Mouse (Mus musculus) adrenal gland (tissue): ENCODE measurements around the gene Gm49405.
"Not testable (repeated sequence)": the region's sequence is repeated elsewhere in the genome, so short reads cannot be mapped to it uniquely, and the experiment has no call there.

Source experiments
- intact Hi-C: fragments of 180-260 bp; cut with DNase I; formaldehyde crosslinking; loops from one replicate; pipeline ENCODE4 v1.15.1; 2025
- long read RNA-seq, 2 experiments: library from polyadenylated mRNA; unstranded; transcript quantifications; one replicate each; pipeline ENCODE4 v2.0.0; 2020; ENCODE audit warnings: borderline replicate concordance in 1 of 2; ENCODE audit not compliant: insufficient replicate concordance in 1 of 2

Gm49405 gene
- long read RNA-seq, experiment 1, partial matches to known transcripts, result 0 of 1 reads
- long read RNA-seq, experiment 1, other reads (novel, unspliced or antisense), result 1 of 1 reads
- long read RNA-seq, experiment 2, partial matches to known transcripts, result 0 of 1 reads
- long read RNA-seq, experiment 2, other reads (novel, unspliced or antisense), result 1 of 1 reads

DNA sequence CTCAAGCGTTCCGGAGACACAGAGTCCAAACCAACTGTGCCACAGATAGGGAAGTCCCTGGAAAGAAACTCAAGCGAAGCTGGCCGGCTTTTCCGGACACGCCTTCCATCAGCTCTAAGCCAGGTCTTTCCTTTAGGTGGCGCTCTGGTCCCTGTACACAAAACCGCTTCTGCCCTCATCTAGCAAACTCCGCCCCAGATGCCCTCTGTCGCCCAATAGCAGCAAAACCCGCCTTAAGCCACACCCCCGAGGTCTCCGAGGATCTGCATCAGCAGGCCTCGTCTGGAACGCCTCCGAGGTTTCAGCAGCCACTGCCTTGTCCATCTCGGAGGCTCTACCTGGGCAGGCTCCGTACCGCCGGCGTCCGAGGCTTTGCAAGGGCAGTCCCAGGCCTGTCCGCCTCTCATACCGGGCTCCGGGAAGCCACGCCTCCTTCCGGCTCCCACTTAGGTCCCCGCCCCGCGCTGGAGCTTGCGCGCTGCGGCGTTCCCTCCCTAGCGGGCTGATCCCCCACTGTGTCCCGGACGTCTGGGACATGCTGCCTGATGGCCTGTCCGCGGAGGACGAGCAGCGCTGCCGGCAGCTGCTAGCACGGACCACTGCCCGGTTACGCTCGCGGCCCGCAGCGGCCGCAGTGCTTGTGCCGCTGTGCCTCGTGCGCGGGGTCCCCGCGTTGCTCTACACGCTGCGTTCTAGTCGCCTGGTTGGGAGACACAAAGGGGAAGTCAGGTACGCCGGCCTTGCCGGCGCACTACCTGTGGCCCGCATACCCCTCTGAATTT is at the start of gene Gm49405, which contains the start of gene Nudt8:
Gene Gm49405, plus strand, starts transcription at position 508 of the 782 bp plus-strand sequence.
Gene Nudt8, plus strand, starts transcription at position 462 of the 782 bp plus-strand sequence.
- intact Hi-C loops, result no loop called here

DNA sequence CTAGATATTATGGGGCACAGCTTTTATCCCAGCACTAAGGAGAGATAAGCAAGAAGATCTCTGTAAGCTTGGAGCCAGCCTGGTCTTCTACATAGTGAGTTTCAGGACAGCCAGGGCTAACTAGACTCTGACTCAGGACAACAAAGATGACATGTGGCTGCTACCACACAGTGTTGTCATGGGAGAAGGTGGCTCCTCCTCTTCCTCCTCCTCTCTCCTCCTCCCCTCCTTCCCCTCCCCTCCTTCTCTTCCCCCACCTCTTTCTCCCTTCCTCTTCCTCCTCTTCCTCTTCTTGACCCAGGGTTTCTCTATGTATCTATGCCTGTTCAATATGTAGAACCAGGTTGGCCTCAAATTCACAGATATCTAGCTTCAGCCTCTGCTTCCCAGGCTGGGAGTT is 49.0 kb upstream of the Gm49405 start:
- intact Hi-C loops, result no loop called here

DNA sequence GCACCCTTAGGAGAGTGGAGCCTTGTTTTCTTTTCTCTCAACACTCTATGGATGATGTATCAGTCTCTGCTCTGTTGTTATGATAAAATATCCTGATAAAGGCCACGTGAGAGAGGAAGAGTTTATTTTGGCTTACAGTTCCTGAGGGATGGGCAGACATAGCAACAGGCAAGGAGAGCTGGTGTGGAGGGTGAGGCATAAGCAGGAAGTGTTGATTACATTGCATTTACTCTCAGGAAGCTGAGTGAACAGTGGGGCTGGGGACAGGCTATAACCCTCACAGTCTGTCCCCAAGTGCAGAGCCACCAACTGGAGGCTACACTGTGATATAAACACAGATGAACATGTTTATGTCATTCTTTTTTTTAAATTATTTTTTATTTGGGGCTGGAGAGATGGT is 48.3 kb upstream of the Gm49405 start:
- intact Hi-C loops, result no loop called here

DNA sequence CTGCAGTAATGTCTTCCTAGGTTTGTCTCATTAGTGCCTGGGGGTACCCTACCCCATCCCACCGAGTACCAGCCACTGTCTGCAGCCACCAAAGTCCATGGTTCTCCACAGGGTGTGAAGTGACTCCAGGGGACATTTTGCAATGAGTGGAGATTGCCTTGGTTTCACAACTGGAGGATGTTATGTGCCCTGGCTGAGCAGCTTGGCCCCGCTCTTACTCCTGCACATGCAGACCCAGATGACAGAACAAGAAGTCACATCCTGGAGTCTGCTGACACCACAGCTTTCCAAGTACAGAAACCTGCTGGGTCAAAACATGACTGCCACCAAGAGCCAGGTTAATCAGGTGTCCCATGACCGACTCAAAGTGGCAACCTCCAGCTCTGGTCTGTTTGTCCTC is 45.4 kb upstream of the Gm49405 start:
- intact Hi-C loops, result no loop called here

DNA sequence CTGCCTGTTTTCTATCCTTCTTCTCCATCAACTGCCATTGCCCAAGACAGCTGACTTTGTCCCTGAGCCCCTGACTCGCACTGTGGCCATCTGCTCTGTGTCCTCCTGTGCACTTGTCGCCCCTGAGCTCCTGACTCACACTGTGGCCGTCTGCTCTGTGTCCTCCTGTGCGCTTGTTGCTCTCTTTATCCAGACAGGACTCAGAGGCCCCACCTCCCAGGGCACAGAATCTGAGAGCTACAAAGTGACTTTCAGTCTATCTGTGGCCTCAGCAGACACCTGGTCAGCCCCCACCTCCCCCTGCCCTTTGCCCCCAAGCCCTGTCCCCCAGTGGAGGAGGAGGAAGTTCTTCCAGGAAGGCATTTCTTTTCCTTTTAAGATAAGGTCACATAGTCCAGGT is 44.6 kb upstream of the Gm49405 start:
- intact Hi-C loops, result no loop called here

DNA sequence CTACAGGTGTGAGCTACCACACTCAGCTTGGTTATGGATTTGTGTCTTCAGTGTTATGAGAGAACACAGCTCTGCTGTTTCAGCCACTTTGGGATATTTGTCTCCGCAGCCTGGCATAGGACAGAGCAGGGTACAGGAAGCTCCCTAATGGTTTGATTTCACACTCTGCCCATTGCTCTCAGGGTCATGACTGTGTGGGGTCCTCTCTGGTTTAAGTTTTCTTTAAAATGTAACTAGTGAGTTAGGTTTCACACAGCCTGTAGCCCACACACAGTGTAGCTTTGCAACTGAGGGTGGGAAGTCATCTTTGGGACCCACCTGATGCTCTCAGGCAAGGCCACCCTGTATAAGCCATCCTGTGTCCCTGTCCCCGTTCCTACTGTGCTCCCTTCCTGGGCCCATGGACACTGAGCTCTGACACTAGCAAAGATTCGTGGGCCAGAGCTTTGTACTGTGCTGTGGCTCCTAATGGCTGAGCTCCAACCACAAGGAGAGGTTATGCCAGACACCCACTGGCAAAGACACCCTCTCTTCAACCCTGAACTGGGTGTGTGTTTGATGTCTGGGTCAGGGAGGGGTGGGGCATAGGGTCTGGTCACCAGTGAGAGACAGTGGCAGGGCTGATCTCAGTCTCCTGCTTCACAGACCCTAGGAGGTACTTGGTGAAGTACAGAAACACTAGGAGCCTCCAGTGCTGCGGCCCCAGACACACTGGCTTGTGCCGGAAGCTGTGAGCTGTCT is 43.0 kb upstream of the Gm49405 start:
- intact Hi-C loops, result not testable (repeated sequence)

DNA sequence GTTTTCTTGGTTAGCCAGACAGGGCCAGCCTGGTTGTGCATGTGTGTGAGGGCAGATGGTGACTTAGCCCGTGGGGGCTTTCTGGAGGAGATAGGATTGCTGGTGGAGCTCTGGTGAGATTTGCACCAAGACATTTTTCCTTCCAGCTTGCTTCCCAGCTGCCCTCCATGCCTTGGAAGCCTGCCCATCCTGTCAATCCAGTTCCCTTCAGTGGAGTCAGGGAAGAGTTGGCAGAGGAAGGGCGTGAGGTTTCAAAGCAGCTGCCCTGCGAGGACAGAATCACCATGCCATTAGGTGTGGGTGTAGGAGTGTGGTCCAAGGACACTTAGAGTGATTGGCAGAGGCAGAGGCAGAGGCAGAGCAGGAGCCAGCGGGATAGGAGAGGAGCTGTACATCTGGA is 42.0 kb upstream of the Gm49405 start, which contains the start of gene Aldh3b3:
Gene Aldh3b3, plus strand, starts transcription at position 176 of the 400 bp plus-strand sequence.
- intact Hi-C loops, result no loop called here

DNA sequence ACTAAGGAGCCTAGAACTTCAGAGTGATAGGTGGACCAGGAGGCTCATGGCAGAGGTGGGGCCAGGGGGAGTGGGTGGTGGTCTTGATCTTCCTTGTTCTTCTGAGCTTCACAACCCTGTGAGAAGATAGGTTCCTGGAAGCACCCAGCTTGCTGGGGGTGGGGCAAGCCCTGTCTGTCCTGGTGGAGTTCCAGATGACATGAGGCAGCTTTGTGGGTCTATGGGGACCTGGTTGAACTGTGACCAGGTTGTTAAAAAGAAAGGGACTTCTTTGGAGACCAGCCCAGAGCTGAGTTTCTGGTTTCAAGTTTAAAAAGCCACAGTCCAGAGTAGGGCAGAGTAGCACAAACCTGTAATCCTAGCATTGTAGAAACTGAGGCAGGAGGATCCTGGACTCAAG is 41.4 kb upstream of the Gm49405 start:
- intact Hi-C loops, result no loop called here

DNA sequence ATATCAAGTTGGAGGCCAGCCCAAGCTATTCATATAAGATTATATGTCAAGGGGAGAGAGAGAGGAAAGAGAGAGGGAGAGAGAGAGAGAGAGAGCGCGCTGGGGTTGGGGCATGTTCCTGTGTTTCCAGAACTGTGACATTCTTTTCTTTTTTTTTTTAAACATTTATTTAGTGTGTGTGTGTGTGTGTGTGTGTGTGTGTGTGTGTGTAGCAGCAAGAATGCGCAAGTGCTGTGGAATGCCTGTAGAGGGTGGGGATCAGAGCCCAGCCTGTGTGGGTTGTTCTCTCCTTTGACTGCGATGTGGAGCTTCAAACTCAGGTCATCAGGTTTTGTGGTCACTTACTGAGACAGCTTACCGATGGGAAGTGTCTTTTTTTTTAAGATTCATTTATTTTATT is 40.2 kb upstream of the Gm49405 start:
- intact Hi-C loops, result no loop called here

DNA sequence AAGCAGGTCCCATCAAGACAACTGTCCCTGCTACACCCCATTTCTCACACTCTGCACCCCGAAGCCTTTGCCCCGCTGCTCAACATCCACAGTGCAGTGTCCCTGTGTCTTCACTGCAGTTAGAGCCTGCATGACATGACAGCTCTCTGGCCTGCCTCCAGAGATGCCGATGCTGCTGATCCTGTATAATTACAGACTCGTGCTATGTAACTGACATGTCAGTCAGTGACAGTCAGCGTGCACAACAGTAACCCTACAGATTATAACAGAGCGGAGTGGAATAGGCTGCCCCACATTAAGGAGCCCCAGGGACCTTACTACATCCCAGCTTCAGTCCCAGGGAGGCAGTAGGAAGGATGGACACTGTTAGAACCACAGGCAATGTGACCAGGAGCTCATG is 38.6 kb upstream of the Gm49405 start:
- intact Hi-C loops, result not testable (repeated sequence)

DNA sequence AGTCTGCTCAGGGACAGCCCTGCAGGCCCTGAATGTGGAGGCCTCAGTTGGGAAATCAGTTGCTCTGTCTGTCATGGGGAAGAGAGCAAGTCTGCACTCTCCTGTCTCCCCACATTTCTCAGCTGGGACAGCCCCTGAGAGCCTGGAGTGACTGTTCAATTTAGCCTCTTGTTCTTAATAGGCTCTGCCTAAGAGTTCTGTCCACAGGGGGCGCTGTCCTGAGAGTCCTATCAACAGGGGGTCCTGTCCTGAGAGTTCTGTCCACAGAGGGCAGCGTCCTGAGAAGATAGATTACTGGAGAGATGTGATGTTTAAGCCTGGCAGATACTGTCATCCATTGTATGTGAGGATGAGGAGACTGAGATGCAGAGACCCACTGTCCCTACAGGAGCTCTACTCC is 38.0 kb upstream of the Gm49405 start:
- intact Hi-C loops, result no loop called here

DNA sequence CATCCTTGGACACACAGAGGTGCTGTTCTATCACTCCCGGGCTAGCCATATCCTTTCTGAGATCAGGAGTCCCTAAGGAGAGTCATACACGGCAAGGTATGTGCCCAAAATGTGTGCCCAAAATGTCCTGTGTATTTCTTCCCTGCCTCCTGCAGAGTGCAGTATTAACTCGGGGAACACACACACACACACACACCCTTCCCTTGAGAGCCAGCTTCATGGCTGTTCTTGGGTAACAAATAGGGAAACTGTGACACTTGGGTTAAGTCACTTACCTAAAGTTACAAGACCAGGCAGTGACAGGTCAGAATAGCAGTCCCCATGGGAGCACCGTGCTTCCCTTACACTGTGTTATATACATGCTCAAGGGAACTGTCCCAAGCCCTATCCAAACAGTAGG is 36.4 kb upstream of the Gm49405 start:
- intact Hi-C loops, result no loop called here

DNA sequence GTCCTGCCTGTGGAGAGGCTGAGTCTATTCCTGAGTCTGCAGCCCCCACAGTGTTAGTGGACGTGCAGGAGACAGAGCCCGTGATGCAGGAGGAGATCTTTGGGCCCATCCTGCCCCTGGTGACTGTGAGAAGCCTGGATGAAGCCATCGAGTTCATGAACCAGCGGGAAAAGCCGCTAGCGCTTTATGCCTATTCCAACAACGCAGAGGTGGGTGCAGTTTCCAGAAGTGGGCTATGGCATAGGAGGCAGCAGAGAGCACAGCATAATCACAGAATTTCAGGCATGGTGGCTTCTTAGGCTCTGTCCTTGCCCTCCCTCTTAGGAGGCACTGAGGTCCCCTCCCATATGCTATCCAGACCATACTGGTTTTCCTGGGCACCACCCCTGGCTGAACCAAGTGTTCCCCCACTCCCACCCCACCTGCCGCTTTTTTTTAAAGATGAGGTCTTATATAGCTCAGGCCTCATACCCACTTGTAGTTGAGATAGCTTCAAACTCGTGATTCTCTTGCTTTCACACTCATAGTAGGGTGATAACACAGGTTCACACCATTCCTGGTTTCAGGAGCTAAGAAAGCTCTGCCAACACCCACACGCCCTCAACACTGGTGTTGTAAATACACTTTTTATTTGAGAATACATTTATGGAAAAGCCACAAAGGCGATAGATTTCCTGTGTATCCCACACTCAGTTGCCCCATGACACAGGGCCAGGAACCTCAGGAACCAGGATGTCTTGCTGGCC is 33.9 kb upstream of the Gm49405 start:
- intact Hi-C loops, result no loop called here

DNA sequence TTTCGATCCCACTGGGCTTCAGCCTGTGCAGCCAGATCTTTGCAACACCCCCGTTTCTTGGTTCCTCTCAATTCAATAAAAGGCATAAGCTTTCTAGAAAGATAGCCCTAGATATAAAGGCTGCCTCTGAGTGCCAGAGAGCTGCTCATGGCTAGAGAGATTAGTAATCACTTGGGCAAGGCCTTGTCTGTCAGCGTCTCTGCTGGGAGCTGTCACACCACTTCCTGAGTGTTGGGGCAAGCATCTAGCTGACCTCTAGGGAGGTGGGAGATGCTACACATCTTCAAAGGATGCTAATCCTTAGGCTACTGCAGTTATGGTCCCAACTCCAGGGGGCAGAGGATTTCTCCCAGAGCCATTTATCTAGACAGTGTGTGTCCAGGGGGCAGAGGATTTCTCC is 33.2 kb upstream of the Gm49405 start:
- intact Hi-C loops, result no loop called here

DNA sequence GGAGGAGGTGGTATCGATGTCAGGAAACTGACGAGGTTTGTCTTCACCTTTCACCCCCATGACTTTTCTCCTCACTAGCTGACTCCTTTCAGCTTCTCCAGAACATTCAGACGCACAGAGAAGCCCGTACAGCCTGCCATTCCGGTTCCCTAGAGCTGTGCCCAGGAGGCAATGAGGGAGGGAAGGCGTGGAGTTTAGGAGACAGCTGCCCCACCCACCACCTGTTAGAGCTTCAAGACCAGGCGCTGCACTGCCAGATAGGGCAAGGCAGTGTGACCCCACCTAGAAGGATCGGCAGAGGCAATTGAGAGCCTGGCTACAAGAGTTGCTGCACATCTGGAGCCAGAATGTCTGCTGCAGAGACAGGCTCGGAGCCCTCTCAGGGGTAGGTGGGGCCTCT is 28.2 kb upstream of the Gm49405 start, which contains the start of gene Aldh3b2:
Gene Aldh3b2, plus strand, starts transcription at position 100 of the 400 bp plus-strand sequence.
- intact Hi-C loops, result no loop called here

DNA sequence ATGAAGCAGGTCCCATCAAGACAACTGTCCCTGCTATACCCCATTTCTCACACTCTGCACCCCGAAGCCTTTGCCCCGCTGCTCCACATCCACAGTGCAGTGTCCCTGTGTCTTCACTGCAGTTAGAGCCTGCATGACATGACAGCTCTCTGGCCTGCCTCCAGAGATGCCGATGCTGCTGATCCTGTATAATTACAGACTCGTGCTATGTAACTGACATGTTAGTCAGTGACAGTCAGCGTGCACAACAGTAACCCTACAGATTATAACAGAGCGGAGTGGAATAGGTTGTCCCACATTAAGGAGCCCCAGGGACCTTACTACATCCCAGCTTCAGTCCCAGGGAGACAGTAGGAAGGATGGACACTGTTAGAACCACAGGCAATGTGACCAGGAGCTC is 25.8 kb upstream of the Gm49405 start:
- intact Hi-C loops, result not testable (repeated sequence)

DNA sequence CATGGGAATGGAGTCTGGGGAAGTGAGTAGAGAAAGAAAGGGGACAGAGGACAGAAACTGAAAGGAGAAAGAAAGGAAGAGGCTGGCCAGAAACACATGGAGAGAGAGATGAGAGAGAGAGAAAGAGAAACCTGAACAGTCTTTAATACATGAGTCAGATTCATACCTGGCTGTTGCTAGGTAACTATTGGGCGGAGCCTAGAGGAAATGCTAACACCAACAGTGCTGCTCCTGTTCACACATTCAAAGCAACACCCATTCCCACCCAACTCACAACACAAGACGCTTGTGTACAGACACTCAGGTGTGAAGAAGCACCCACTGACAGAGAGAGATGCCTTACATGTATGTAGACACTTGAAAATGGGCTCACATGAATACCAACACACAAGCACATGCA is 24.6 kb upstream of the Gm49405 start:
- intact Hi-C loops, result no loop called here

DNA sequence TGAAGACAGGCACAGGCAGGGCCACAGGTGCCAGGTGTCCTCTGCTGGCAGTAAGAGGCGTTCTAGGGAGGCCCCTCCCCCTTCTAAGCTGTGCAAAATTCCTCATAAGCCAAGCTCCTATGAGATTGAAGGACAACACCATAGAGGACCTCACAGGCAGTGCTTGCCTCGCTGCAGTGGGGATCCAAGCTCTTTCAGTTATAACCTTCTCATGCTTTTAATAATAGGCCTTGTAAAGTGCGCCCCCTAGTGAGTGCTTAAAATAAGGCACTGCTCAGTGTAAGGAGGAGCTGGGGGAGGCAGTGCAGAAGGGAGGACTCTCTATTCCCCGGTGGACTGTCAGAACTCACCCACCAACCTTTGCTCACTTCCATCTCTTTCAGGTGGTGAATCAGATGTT is 20.1 kb upstream of the Gm49405 start:
- intact Hi-C loops, result loop anchor here (2.0 kb wide), 1 partner anchor 34 kb away; no protein-coding TSS in a partner anchor

DNA sequence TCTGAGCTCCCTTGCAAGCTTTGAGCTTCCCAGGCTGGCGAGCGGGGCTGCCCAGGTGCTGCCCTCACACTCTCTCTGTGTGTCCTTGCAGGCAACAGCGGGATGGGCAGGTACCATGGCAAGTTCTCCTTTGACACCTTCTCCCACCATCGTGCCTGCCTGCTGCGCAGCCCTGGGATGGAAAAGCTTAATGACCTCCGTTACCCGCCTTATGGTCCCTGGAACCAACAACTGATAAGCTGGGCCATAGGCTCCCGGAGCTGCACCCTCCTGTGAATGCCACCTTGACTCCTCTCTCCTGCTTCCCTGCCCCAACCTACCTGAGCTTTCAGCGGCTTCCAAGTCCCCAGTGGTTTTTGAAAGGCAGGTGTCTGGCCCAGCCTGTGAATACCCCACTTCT is 19.5 kb upstream of the Gm49405 start:
- intact Hi-C loops, result loop anchor here (2.0 kb wide), 1 partner anchor 34 kb away; no protein-coding TSS in a partner anchor

DNA sequence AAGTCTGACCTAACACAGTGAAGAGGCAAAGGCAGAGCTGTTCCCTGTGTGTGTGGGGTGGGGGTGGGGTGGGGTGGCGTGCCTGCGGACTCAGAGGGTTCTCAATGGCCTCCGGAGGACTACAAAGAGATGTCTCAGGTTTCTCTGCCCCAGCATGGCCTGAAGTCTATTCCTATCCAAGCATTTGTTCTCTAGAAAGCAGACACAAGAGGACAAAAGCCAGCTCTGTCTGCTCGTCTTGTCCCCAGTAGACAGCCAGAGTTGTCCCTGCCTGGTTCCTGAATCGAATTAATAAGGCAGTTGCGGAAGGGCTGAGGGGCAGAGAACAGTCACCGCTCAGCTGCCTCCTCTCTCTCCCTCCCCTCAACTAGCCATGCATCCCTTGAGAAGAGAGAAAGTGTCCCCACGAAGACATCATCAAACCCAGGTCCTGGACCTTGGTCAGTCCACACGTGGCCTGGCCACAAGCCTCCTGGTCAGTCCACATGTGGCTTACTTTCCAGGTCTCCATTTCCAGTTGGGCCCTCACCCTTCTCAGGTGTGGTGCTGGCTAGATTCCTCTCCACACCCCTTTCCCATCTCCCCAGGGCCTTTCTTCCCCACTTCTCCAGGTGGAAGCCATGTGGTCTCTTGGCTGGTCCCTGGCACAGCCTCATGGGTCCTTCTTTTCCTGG is 16.8 kb upstream of the Gm49405 start:
- intact Hi-C loops, result no loop called here

DNA sequence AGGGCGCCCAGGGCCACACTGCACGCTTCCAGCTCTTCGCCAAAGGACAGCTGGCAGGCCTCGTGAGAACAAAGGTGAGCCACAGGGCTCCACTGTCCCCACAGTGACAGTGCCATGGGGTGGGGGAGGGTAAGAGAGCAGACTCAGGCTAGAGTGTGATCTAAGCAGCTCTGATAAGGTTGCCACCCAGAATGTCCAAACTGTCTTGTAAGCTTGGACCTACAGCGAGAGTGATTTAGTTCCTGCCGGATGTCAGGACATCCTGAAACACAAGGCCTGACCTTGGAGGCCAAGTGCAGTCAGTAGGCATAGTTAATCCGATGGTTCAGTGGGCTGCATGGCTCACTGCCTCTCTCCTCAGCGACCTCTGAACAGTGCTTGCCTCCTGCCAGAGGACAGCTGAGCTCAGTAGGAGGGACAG is 15.2 kb upstream of the Gm49405 start:
- intact Hi-C loops, result no loop called here
